Mouse (Mus musculus) CD4-positive, CD25-positive, alpha-beta regulatory T cell, adult 4 months (primary cell): Measurements from ENCODE around the gene Bcas3. TPM values are rescaled to one million over a fixed set of nuclear protein-coding genes. Genes with fewer than 3 reads are reported as not detected.

ENCODE experiments used
- ATAC-seq: one replicate; pipeline ENCODE4 v1.8.0; 2017
- polyA plus RNA-seq, 2 experiments: library from polyadenylated mRNA; unstranded; fragments of 100-300 nt; shearing (Covaris generic); gene quantifications; one replicate each; pipeline ENCODE4 v1.2.1; 2017

Bcas3 gene
- polyA plus RNA-seq = 10 to 100 TPM; 56.0 to 63.1 TPM

DNA sequence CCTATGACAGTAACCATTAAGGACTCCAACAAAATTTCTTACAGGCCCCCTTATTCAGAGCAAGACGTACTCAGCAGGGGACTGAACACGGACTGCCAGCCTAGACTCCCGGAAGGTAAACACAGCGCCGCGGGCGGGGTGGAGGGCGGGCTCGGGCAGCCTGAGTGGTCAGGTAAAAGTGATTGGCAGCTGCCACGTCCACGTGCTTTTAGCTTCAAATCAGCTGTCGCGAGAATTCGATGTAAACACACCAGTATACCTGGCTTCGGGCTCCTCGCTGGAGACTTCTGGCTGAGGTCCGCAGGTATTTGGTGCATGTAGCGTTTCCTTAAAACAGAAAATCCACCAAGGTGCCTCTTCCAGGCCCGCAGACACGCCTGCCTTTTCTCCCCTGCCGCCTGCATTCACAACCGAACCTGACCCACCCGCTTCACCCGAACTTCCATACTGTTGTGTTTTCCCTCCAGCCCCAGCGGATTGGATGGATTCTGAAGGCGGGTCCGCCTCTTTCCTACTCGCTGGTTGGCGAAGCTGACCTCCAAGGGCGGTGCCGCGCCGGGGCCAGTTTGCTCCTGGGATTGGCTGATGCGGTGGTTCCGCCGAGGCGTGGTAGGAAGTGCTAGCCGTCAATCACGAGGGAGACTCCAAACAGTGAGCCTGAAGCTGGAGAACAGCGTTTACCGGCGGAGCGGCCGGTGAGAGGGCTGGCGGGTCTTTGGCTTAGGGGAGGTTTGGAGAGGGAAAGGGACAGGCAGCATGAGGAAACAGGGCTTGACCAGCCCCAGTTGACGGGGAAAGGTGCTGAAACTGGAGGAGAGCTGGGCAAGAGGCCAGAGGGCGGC lies at the start of gene Bcas3:
TSS of gene Bcas3 (plus strand) at position 629 of the 842 bp plus-strand sequence.
- ATAC-seq = peak; percentile 95

DNA sequence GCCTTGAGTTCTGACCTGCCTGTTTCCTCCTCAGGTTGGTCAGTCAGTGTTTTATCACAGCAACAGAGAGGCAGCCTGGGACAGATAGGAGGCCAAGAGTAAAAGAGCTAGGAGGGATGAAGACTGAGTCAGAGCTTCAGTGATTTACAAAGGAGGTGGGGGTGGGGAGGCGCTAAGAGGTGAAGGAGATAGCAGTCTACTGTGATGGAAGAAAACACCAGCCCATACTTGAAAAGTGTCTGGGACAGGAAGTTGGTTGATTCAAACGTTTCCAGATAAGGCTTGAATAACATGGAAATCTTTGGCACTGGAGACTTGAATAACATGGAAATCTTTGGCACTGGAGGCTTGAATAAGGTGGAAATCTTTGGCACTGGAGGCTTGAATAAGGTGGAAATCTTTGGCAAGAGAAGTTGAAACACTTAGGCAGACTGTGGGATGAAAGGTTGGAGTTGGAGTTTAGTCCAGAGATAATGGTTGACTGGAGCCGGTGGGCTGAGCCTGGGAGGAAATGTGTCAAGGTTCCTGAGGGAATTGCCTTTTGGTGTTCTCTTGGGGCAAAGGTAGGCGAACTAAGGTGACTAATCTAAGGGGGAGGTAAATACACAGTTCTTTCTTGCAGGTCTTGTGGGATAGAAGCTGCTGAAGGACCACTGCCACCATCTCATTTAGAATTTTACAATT lies 46.2 kb upstream of the Bcas3 start:
- no peak for ATAC-seq

DNA sequence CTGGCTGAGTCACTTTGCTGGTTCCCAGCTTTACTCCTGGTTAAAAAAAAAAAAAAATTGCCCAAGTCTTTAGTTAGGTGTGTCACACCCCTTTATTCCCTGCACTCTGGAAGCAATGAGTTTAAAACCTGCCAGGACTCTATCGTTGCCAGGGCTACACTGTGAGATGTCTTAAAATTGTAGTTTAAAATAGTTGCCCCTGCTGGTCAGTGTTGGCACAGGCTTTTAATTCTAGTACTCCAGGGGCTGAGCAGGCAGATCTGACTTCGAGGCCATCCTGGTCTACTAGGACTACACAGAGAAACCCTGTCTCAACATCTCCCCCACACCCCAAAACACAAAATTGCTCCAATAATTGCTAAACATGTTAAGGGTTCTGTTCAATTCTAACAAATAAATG lies 44.2 kb upstream of the Bcas3 start:
- no peak for ATAC-seq

DNA sequence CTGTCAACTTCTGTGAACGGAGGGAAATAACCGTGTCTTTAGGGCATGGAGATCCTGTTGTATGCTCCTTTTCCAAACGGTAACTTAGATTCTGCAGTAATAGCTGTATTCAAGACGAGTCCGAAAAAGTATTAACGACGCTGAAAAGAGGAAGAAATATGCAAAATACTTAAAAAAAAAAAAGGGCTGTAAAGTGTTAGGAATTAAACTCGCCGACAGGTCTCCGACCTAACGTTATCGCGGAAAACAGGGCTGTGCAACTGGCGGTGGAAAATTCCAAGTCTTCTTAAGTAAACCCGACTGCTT lies 42.6 kb upstream of the Bcas3 start:
- ATAC-seq = no peak

DNA sequence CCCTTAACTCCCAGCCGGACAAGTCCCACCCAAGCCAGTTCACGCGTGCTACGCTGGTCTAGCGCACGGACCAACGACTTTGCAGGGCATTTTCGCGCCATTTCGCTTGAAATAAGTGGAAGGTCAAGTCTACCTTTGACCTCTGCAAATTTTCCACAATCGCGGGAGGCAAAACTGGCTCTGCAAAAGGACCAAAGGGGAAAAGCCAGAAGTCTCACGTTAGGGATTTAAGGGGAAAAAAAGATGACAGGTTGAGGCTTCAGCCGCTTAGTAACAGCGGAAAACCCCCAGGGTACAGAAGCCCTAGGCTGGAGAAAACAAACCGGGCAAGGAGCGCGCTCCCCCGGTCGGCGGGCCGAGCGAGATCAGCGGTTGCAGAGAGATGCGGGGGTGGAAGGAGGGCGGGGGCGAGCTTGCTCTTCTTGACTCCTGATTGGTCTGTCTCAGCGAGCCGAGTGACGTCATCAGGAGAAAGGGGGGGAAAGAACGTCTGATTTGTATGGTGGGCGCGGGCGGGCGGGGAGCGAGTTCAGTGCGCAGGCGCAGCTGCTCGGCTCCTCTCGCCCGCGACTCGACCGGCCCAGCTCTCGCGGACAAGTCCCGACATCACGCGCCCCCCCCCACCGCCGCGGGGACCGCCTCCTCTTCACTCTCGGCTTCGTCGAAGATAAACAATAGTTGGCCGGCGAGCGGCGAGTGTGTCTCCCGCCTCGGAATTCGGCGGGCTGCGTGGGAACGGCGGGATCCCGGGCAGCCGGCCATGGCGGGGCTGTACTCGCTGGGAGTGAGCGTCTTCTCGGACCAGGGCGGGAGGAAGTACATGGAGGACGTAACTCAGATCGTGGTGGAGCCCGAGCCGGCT lies 42.0 kb upstream of the Bcas3 start, which contains the start of gene Ppm1d:
TSS of gene Ppm1d (plus strand) at position 532 of the 862 bp plus-strand sequence.
- ATAC-seq = peak; percentile 91

DNA sequence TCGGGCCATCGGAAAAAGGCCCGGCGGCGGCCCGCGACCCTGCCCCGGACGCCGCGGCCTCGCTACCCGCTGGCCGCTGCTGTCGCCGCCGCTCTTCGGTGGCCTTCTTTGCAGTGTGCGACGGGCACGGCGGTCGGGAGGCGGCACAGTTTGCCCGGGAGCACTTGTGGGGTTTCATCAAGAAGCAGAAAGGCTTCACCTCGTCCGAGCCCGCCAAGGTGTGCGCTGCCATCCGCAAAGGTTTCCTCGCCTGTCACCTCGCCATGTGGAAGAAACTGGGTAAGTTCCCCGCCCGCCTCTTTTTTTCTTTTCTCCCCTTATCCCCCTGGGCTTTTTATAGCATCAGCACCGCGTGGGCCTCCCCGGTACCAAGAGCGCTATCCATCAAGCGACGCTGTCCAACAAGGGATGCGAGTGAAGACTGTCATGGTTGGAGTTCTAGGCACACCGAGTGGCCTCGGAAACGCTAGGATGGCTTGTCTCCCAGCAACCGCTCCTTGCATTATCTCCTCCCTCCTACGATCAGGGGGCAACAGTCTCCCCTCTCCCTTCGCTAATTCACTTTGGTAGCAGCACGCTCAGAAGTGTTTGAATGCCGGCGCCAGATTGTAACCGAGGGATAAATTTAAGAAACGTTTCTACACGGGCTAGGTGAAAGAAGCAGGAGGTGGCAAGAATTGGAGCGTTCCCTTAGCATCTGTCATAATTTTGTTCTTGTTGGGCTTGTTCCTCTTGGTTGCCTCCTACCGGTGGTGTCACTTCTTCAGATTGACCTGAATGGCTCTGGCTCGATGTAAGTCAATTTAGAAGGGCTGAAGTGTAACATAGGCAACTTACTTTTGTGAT lies 41.1 kb upstream of the Bcas3 start:
- peak; percentile 38 for ATAC-seq

DNA sequence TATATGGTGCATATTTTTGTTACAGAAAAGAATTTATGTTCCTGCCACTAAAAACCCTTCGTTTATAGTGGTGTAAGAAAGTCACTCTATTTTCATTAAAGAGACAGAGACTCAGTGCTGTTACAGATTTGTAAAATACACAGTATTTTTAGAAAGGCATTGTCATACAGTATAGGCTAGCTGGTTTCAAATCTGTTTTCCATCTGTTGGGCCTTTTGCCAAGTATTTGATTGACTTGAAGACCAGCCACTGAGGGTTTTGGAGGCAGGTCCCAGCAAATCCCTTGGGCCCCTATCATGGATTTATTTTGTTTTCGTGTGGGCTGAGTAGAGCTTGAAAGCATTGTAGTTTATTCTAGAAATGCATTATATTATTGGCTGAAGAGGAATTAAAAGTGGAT lies 40.1 kb upstream of the Bcas3 start:
- no peak for ATAC-seq

DNA sequence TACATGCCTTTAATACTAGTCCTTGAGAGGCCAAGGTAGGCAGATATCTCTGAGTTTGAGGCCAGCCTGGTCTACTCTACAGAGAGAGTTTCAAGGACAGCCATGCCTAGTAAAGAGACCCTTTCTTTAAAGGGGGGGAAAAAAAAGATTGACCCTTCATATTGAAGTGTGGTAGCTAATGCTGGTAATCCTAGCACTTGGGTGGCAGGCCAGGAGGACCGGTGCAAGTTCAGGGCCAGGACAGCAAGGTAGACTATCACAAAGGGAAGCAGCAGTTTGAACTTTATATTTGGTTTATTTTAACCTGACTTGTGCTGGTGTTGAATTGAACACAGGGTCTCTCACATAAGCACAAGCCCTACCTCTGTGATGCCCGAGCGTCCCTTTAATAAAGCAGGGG lies 39.6 kb upstream of the Bcas3 start:
- no peak for ATAC-seq

DNA sequence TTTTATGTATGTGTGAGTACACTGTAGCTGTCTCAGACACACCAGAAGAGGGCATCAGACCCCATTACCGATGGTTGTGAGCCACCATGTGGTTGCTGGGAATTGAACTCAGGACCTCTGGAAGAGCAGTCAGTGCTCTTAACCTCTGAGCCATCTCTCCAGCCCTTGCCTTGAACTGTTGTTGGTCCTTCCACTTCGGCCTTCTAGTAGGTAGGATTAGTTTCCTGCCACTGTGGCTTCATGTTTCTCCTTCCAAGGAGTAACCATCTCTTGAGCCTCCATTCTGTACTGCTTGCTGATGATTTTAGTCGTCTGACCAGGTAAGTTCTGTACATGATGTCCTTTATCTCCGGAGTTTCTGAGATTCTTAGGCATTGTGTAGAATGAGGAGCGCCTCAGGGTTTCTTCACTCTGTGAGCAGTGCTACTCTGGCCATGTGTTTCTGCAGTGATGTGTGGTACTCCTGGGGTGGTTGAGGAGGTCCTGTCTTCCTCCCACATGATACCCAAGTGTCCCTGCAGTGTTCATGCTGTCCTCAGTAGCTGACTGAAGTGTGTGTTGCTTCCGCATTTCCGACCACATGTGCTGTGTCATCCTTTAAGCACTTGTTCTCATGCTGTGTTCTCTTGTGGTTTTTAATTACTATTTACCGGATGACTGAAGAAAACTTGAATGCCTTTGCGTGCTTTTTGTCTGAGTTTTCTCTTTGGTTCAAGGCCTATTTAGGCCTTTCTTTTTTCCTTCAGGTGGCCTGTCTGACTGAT lies 29.2 kb upstream of the Bcas3 start:
- peak; percentile 84 for ATAC-seq

DNA sequence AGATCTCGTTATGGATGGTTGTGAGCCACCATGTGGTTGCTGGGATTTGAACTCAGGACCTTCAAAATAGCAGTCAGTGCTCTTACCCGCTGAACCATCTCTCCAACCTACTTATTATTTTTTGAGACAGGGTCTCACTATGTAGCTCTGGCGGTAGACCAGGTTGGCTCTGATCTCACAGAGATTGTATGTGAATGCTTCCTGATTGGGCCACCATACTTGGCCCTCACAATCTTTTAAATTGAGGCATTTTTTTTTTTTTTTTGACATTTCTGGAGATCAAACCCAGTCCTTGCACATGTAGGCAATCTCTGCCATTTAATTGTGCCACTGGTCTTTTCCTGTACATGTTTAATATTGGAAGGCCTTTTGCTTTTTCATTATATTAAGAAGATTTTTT lies 24.2 kb upstream of the Bcas3 start:
- no peak for ATAC-seq

DNA sequence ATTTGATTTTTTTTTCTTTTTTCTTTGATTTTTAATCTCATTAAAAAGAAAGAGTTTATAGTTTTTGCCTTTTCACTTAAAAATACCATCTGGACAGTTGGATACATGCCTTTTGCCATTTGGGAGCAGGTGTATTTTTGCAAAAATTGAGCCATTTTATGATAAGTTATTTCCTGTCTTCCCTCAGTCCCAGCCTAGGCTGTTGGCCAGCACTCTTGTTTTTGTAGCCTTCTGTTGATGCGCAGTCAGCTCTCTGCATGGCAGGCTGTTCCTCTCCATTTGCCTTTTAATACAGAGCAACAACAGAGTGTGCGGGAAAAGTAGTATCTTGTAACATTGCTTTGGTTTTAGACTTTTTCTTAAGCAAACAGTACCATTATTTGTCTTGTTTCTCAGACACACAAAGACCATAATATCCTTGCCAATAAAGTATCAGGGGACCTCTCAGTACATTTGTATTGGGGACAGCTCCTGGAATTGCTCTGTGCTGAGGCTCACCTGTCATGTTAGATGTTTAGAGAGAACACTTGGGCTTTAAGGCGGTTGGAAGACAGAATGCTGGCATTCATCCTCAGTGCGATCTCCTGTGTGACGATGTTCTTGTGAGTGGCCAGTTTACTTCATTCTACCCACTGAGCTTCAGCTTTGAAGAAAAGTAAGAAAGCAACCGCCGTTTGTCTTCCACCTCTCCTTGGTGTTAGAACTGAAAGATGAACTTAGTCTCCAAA lies 23.6 kb upstream of the Bcas3 start:
- no peak for ATAC-seq

DNA sequence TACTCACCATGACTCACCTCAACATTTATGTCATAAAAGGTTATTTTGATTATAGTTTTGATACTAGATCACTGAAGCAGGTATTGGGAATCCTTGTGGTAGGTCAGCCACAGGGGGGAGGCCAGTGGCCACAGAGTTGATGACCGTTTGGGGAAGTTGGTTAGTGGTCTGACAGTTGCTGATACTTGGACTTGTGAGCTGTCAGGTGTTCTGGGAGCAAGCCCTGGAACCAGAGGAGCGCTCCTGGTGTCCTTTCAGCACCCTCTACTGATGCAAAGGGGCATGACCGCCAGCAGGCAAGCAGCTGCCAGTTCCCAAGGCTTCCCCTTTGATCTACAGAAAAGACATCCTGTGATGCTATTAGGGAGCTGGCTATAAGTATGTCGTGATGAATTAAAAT lies 18.2 kb upstream of the Bcas3 start:
- no peak for ATAC-seq

DNA sequence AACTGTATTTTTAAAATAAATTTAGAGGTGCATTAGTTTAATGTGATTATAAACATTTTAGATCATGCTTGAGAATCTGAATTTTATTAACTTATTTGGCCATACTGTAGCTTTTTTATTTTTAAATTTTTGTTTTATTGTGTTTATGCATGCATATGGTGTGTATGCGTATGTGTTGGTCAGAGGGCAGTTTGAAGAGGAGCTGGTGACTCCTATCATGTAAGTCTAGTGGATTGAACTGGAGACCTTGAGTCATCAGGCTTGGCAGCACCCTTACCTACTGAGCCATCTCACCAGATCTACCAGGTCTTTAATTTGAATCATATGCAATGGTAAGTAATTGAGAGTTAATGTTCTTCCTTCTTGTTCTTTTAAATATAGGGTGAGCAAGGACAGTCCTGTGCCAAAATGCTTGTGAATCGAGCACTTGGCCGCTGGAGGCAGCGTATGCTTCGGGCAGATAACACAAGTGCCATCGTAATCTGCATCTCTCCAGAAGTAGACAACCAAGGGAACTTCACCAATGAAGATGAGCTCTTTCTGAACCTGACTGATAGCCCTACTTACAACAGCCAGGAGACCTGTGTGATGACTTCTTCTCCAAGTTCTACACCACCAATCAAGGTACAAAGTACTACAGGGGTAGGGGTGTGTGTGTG lies 13.7 kb upstream of the Bcas3 start:
- no peak for ATAC-seq

DNA sequence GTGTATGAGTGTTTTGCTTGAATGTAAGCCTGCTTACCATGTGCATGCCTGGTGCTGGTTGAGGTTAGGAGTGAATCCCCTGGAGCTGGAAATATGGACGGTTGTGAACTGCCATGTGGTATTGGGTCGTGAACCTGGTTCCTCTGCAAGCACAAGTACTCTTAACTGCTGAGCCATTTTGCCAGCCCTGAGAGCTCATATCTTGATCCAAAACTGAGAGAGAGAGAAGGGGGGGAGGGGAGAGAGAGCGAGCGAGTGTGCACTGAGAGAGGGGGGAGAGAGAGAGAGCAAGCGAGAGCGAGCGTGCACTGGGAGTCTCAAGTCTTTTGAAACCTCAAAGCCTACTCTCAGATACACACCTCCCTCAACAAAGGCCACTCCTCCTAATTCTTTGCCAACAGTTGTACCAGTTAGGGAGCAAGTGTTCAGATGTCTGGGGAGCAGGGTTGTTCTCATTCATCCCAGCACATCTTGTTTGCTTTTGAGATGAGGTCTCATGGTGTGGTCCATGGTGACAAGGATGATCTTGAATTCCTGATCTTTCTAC lies 12.8 kb upstream of the Bcas3 start:
- no peak for ATAC-seq

DNA sequence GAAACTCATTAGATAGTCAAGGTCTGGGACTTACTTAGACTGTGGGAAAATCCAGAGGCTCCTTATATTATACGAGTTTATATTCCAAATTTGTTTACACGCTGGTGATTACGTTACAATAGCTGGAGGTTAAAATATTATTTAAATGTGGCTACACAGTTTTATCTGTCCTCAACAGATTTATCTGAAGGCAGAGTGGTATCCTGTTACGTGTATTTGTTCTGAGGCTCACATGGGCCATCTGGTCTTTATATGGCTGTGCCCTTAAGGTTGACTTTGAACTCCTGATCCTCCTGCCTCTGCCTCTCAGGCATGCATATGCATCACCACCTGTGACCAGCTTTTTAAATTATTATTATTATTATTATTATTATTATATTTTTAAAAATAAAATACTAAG lies 852 bp downstream of the Bcas3 start:
- no peak for ATAC-seq

DNA sequence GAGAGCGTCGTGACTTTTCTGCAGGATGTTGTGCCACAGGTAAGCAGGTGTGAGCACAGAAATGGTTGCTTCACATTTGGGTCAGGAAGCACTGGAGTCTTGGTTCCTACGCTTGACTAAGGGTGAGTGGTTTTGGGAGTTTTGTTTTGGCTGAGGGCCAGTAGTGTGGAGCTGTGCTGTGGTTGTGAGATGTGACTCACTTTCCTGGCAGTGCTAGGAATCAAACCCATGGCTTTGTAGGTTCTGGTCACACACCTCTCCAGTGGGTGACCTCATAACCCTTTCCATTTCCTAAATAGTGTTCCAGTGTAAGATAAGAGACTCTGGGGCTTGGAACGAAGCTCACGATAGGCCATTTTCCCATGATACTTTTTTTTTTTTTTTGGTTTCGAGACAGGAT lies 6.7 kb downstream of the Bcas3 start:
- no peak for ATAC-seq

DNA sequence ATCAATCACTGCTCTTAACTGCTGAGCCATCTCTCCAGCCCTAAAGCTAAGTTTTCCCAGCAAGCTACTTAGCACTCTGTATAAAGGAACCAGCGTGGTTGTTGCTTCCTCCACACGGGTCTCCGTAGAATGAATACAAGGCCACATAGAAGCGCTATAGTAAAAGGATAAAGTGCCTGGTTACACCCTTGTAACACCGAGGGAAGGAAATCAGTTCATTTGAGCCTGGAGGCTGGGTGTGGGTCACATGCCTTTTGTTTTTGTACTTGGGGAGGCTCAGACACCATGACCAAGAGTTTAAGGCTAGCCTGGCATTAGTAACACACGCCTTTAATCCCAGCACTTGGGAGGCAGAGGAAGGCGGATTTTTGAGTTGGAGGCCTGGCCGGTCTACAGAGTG lies 8.7 kb downstream of the Bcas3 start:
- ATAC-seq = no peak

DNA sequence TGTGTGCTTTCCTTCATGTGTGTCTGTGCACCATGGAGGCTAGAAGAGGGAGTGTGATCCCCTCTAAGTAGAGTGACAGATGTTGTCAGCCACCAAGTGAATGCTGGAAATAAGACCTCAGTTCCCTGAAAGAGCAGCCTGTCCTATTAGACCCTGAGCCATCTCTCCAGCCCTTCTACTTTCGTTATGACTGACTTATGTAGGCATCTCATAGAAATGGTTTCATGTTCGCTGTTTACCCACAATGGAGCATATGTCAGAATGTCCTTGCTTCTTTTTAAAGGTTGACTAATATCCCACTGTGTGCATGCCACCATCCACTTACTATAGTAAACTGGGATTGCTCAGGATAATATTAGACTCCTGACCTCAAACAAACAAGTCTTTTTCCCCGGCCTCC lies 13.2 kb downstream of the Bcas3 start:
- ATAC-seq = no peak

DNA sequence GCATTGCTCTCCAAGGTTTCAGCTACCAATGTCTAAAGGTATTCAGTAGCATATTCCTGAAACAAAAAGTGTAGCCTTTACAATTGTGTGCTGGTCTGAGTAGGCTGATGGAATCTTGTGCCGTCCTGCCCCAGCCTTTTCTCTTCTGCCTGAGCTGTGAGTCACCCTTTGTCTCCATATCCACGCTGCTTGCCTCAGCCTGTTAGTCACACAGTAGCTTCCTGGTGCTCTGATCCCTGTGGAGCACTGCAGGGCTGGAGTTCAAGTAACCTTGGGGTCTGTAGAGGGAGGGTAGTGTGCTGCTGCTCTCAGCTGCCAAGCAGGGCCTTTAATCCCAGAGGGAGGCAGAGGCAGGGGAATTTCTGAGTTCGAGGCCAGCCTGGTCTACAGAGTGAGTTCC lies 14.9 kb downstream of the Bcas3 start:
- ATAC-seq = no peak

DNA sequence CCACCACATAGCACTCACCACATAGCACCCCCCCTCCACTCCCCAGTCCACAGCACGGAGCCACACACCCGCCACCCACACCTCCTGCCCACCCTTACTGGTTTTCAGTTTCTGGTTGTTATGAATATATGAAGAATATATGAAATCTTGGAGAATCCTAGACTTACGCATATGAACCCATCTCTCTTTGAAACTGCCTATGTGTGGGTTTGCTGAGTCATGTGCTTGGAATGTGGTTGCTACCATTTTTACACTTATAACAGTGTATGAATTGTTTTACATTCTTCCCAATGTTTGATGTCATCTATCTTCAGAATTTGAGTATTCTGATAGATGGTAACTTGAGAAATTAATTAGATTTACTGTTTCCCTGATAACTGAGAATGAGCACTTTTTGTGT lies 26.1 kb downstream of the Bcas3 start:
- no peak for ATAC-seq
